Mouse (Mus musculus) forebrain, embryonic 13.5 days (tissue): ENCODE measurements at regions not wholly inside any gene's neighbourhood (a gene's known extent, or its start where the extent isn't known, plus 50 kb on each side); places are given as distances from the start of the nearest gene placed in this dataset.

Experiments
- ATAC-seq: fragments of 200-750 bp; cut with Nextera tagmentation; 2 replicates; pipeline ENCODE4 v1.8.0; 2017
- H3K27ac ChIP-seq: fragments of 300-500 bp; sonication (generic); 2 replicates; pipeline ENCODE4 v1.5.1; 2015; ENCODE audit warnings: inconsistent platforms, mild to moderate bottlenecking, moderate library complexity
- H3K27me3 ChIP-seq: fragments of 300-500 bp; sonication (generic); 2 replicates; pipeline ENCODE4 v1.6.1; 2015; ENCODE audit warnings: mild to moderate bottlenecking, inconsistent platforms
- H3K36me3 ChIP-seq: fragments of 300-500 bp; sonication (generic); 2 replicates; pipeline ENCODE4 v1.6.1; 2015; ENCODE audit warnings: mild to moderate bottlenecking, inconsistent platforms; ENCODE audit not compliant: poor library complexity, severe bottlenecking
- H3K4me1 ChIP-seq: fragments of 300-500 bp; sonication (generic); 2 replicates; pipeline ENCODE4 v1.6.1; 2015; ENCODE audit warnings: inconsistent platforms
- H3K4me2 ChIP-seq: fragments of 300-500 bp; sonication (generic); 2 replicates; pipeline ENCODE4 v1.6.1; 2015; ENCODE audit warnings: inconsistent platforms, mild to moderate bottlenecking, moderate library complexity
- H3K4me3 ChIP-seq: fragments of 300-500 bp; sonication (generic); 2 replicates; pipeline ENCODE4 v1.5.1; 2015; ENCODE audit warnings: mild to moderate bottlenecking, inconsistent platforms
- H3K9ac ChIP-seq: fragments of 300-500 bp; sonication (generic); 2 replicates; pipeline ENCODE4 v1.6.1; 2015; ENCODE audit warnings: mild to moderate bottlenecking, inconsistent platforms
- H3K9me3 ChIP-seq: fragments of 300-500 bp; sonication (generic); replicated peaks from 2 replicates; pipeline ENCODE4 v1.6.1; 2016; ENCODE audit warnings: inconsistent platforms
- WGBS: fragments of 180-500 bp; shearing (Covaris S2); methylation state at CpG from one replicate; pipeline ENCODE4 v1.1.7; 2015; 5-methylcytosine and 5-hydroxymethylcytosine counted together

DNA sequence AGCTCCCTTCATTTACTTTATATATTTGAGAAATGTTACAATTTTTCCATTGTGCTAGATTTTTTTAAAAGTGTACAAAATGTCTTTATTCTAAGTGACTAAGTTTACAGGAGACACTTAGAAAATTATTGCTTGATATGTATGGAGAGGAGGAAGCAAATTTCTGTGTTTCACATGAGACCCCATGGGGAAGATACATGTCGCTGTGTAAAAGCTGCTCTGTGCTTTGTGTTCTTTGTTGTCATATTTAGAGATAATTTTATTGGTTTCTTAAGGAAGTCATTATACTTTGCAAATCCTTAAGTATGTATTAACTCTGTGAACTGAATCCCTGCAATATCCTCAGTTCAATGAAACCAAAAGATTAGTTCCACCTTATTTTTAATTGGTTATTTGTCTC is 406.0 kb upstream of the 1700003H04Rik start:
- Histone ChIP-seq H3K4me2 (no peak overlapping the region), H3K36me3 (no peaks in the 10 kb centered on the region), H3K9ac (no peak overlapping the region), H3K27ac (no peak overlapping the region), H3K4me1 (peaks cover 4% of the 10 kb centered on the region; the same call in 1 of the 2 replicates), H3K4me3 (no peak overlapping the region), H3K27me3 (no peaks in the 10 kb centered on the region), H3K9me3 (no peaks in the 10 kb centered on the region)
- 36% methylated on average over 1 of the region's 1 CpGs for WGBS
- no peak for ATAC-seq

DNA sequence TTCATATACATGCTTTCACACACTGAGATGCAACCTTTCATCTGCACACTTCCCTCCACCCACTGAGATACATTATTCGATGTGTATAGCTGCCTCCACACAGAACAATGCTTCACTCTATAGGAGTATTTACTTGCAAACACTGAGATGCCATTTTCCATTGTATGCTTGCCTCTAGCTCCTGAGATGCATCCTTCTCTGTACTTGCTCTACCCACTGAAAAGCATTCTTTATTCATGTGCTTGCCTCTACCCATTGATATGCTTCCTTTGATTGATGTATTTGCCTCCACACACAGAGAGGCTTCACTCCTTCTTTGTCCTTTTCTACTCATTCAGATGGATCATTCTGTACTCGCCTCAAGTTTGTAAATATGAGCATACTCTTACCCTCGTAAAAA is 405.6 kb upstream of the 1700003H04Rik start:
- 21% methylated on average over 3 of the region's 3 CpGs for WGBS
- Histone ChIP-seq H3K4me2 (no peak overlapping the region), H3K36me3 (no peaks in the 10 kb centered on the region), H3K9me3 (no peaks in the 10 kb centered on the region), H3K4me1 (peaks cover 4% of the 10 kb centered on the region; the same call in 1 of the 2 replicates), H3K4me3 (no peak overlapping the region), H3K9ac (no peak overlapping the region), H3K27ac (no peak overlapping the region), H3K27me3 (no peaks in the 10 kb centered on the region)
- ATAC-seq, result peak; percentile 57; the same call in 1 of the 2 replicates

DNA sequence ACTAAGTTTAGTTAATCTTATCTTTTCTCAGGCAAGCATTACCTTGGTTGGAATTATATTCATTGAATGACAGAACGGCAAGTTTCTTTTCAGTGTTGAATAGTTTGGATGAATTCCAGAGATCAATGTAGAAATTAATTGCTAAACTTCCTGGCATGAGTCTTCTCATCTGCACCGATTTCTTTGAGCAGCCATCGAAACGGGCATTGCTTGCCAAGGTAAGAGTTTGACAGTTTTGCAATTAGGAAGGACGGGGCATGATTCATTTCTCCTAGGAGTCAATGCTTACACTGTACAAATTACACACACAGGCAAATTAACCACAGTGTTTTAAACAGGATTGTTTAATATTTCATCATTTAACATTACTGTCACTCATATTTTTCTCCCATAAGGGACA is 404.5 kb upstream of the 1700003H04Rik start:
- Histone ChIP-seq H3K9me3 (no peaks in the 10 kb centered on the region), H3K4me2 (no peak overlapping the region), H3K4me3 (no peak overlapping the region), H3K36me3 (no peaks in the 10 kb centered on the region), H3K27ac (no peak overlapping the region), H3K4me1 (peaks cover 4% of the 10 kb centered on the region; the same call in 1 of the 2 replicates), H3K9ac (no peak overlapping the region), H3K27me3 (no peaks in the 10 kb centered on the region)
- WGBS, result 52% methylated on average over 5 of the region's 5 CpGs
- ATAC-seq, result 0 out of 2 replicates have a peak, but pooled peaks have one; percentile 24

DNA sequence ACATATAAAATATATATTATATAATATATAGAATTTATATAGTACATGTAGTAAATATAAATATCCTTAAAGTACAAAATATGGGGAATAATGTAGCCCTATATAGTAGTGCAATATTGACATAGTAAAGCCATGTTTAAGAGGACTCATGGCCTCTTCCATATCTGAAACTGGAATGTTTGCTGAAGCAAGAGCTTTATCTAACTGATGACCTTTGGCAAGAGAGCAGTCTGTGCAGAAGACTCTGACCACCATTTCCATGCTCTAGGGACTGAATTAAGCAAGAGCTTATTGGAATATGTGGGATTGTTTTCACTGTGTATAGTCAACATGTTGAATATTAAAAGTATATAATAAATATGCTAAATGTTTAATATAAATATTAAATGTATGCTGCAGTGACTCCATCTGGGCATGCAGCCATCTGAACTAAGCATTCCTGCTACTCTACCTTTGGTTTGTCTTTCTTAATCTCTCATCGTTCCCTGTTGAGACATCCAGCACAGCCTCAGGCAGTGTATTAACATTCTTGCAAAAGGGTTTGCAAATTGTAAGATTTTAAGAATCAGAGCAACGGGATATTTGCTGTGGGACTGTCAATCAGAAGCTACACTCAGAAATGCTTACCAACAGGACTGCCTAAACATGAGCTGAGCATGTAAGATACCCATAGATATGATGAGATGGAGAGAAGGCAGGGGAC is 354.4 kb upstream of the 1700003H04Rik start:
- WGBS, result 82% methylated on average over 2 of the region's 2 CpGs

DNA sequence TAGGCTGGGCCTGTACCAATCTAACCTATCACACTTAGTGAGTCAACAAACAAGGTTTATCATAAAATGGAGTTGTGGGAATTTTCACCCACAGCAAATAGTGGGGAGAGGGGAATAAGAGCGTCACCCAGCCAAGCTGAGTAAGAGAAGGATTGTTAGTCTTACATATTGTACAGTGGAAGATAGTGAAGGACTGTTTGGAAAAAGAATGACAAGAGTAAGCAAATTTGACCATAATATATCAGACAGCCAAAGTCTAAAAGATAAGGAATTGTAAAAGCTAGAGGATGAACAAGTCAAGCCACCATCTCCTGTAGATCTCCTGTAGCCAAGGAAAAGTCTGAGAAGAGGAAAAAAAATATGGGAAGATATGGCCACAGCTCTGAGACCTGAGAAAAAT is 351.8 kb upstream of the 1700003H04Rik start:
- Histone ChIP-seq H3K9me3 (no peaks in the 10 kb centered on the region), H3K4me2 (no peak overlapping the region), H3K27ac (no peak overlapping the region), H3K4me3 (no peak overlapping the region), H3K27me3 (no peaks in the 10 kb centered on the region), H3K4me1 (no peaks in the 10 kb centered on the region), H3K36me3 (no peaks in the 10 kb centered on the region), H3K9ac (no peak overlapping the region)
- 93% methylated on average over 1 of the region's 1 CpGs for WGBS
- no peak for ATAC-seq

More for the DNA sequence above, 354.4 kb upstream of the 1700003H04Rik start:
- Histone ChIP-seq H3K27ac (no peak overlapping the region), H3K27me3 (no peaks in the 10 kb centered on the region), H3K4me2 (no peak overlapping the region), H3K9me3 (no peaks in the 10 kb centered on the region), H3K36me3 (no peaks in the 10 kb centered on the region), H3K4me1 (no peaks in the 10 kb centered on the region), H3K9ac (no peak overlapping the region), H3K4me3 (no peak overlapping the region)
- no peak for ATAC-seq

DNA sequence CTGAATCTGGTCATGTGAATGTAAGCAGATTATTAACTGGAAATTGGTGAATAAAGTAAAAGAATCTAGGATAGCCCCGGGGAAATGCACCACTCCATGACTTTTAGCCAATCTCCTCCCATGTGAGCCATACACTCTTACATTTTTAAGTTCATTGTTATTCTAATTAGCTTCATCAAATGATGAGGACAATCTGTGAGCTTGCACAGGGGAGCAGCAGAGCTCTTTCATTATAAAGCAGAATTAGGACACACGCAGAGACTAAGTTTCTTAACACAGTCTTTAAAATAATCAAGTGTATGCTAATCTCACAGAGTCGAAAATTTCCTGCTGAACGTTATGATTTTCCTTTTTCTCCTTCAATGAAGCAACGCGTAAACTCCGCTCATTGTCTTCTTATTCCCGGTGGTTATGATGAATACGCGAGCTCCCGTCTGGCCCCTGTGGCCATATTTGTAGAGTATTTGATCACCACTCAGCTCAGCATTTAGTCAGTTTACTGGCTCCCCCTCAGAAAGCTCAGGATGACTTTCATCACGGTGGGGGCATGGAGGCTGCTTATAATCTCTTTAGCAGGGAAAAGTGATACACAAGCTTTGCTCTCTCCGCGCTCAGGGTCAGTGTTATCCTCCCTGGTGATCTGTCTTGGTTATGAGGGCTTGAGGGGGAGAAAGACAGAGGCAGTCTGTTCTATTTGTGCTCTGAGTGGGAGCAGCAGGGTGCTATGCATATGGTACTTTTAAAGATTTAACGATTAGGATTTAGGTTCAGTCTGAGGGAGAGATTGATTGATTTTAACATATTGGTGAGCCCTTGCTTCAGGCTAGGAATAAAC is 350.1 kb upstream of the 1700003H04Rik start:
- no peak overlapping the region for H3K9ac ChIP-seq

DNA sequence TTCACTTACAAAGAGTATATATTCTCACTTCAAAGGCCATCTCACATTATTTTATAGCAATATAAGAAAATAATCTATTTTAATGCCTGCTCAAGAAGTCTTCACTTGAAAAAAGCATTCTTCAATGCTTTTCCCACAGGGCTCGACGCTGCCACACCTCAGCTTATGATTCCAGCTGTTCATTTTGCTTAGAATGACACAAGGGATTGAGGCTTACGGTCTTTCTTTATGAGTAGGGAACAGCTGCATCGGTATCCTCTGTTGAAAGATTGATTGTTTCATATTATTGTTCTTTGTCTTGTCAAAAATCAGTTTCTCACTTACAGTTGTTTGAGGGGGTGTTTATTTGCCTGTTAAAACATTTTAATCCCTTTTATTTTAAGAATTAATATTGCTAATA is 328.0 kb upstream of the 1700003H04Rik start:
- no peak overlapping the region for H3K4me3 ChIP-seq
- H3K27ac ChIP-seq, result no peak overlapping the region
- H3K4me1 ChIP-seq, result no peaks in the 10 kb centered on the region
- H3K27me3 ChIP-seq, result no peaks in the 10 kb centered on the region
- WGBS, result 91% methylated on average over 4 of the region's 4 CpGs
- H3K9ac ChIP-seq, result no peak overlapping the region
- no peaks in the 10 kb centered on the region for H3K36me3 ChIP-seq
- H3K4me2 ChIP-seq, result no peak overlapping the region
- no peak for ATAC-seq
- H3K9me3 ChIP-seq, result no peaks in the 10 kb centered on the region

More for the DNA sequence above, 350.1 kb upstream of the 1700003H04Rik start:
- Histone ChIP-seq H3K27ac (no peak overlapping the region), H3K4me2 (peak overlapping the region; percentile 41), H3K36me3 (no peaks in the 10 kb centered on the region), H3K9me3 (no peaks in the 10 kb centered on the region), H3K4me1 (no peaks in the 10 kb centered on the region), H3K4me3 (peak overlapping the region; percentile 14), H3K27me3 (no peaks in the 10 kb centered on the region)
- peak; percentile 75; the same call in 1 of the 2 replicates for ATAC-seq
- 30% methylated on average over 15 of the region's 15 CpGs for WGBS
